Mouse (Mus musculus): Measurements from ENCODE around the gene Psmb4.
"Not testable (repeated sequence)": the region's sequence is repeated elsewhere in the genome, so short reads cannot be mapped to it uniquely, and the experiment has no call there.

Gene Psmb4

DNA sequence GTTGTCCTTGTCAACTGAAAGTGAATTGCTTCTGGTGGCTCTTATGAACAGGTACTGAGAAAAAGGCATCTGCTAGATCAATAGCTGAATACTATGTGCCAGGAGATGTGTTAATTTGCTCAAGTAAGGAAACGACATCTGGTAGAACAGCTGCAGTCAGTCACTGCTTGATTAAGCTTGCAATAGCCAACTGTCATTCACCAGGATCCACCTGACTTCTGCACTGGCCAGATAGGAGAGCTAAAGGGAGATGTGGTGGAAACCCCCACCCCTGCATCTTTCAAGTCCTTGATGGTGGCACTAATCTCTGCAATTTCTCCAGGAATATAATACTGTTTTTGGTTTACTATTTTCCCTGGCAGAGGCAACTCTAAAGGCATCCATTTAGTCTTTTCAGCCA lies 19.7 kb upstream of the Psmb4 start:
- DNase-seq (ENCODE audit: low spot score in 2 of 2): no peak

DNA sequence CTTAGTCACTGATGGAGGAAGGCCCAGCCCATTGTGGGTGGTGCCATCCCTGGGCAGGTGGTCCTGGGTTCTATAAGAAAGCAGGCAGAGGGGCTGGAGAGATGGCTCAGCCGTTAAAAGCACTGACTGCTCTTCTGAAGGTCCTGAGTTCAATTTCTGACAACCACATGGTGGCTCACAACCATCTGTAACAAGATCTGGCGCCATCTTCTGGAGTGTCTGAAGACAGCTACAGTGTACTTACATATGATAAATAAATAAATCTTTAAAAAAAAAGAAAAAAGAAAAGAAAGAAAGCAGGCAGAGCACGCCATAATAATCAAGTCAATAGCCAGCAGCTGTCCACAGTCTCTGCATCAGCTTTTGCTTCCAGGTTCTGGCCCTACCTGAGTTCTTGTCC lies 18.0 kb upstream of the Psmb4 start:
- DNase-seq (ENCODE audit: low spot score in 2 of 2): not testable (repeated sequence)

DNA sequence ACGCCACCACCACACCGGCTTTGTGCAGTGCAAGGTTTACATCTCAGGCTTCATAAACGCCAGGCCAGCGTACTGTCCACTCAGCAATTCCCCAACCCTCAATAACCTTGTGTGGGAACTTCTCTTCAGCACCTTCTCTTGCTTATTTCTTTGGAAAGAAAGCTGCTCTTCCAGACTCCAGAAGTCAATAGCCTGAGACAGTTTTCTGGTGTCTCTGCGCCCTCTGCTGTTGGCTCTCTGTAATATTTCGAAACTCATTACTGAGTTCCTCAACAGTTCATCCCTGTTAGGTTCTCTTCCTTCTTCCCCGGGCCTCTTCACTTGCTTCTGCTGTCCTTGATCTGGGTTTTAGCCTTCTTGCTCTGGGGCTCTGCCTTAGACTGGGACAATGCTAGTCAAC lies 16.0 kb upstream of the Psmb4 start:
- DNase-seq (ENCODE audit: low spot score in 2 of 2): peak in 1 of 2 experiments; percentile 52

DNA sequence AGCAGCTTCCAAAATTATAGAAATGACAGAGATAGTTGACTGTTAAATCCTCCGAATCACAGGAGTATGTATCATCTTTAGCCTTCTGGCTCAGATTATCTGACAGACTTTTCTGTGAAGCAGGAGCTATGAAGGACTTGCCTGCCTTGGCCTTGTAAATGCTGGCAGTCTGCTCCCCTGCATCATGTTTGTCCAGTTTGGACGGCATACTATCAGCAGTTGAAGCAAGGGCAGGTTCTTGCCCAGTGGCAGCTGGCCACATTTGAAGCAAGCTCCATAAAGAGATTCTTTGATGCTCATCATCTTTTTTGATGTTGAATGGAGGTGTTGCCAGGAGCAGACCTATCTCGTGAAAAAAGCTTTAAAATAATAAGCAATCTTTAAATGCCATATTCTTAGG lies 7.3 kb upstream of the Psmb4 start:
- DNase-seq (ENCODE audit: low spot score in 2 of 2): no peak

DNA sequence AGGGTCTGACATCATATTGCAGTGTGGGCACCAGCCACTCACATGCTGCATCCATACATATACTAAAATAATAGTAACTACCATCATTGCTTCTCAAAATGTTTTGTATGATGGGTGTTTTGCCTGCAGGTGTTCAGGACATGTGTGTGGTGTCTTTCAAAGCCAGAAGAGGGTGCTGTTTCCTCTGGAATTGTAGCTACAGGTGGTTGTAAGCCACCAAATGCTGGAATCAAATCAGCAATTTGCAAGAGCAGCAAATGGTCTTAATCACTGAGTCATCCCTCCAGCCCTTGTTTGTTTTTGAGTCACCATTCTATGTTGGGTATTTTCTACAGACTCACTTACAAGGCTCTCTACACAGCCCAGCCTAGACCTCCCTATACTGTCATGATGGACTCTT lies 1.8 kb upstream of the Psmb4 start:
- DNase-seq (ENCODE audit: low spot score in 2 of 2): peak in 1 of 2 experiments; percentile 17

DNA sequence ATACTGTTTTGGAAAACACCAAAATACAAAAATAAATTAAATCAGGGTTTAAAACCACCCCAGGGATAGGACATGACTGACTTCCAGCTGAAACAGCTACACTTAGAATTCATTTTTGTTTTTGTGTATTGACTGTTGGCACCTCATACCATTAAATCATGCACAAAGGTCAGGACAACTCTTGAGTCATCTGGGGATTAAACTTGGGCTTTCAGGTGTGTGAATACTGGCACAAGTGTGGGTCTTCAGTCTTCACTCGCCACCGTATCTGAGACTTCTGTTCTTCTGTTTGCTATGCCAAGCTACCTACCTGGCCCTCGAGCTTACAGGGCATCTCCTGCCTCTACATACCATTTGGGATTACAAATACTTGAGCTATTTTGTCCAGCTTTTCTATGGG lies 4.2 kb downstream of the Psmb4 start:
- no peak for DNase-seq (ENCODE audit: low spot score in 2 of 2)

DNA sequence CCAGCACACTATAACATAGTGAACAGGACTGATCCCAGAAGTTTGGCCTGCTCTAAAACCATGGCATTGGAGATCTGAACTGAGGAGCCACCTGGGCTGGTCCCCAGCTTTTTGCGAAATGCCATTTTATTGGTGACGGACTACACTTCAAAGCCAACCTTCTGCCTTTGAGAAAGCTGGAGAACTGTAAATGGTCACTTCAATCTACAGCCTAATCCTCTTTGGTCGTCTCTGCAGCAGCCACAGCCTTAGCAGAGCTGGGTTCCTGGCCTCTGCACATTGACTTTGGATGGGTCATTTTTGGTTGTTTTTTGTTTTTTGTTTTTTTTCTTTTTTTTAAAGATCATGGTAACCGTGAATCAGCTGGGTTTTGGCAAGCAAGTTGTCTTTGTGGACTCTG lies 4.9 kb downstream of the Psmb4 start:
- no peak for DNase-seq (ENCODE audit: low spot score in 2 of 2)

DNA sequence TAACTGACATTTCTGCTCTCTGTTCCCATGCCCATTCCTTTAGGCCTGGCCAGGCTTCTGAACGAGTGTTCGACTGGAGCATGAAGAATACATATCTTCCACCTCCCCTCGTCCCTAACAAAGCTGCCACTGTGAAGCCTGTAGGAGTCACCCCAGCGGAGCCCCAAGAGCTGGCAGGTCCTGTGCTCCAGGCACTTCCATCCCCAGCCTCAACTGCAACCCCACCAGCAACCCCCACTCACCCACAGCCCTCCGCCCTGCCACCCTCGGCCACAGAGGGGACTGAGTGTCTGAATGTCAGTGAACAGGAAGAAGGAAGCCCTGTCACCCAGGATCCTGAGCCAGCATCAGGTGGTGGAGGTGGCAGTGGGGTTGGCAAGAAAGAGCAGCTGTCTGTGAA lies 8.1 kb downstream of the Psmb4 start:
- DNase-seq (ENCODE audit: low spot score in 2 of 2): no peak

DNA sequence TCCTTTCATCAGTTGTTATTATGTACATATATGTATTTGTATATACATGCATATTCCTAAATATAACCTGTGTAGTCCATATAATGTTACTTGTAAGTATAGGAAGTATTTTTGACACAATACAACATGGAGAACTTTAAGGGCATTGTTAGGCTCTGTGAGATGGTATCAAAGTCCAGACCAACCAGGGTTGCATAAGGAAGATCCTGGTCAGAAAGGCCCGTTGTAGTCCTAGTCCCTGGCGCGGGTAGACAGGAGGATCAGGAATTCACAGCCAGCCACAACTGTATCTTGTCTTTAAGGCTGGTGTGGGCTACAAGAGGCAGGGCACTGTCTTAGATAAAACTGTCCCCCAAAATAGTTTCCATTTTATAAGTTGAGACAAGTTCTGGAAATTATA lies 17.8 kb downstream of the Psmb4 start:
- no peak for DNase-seq (ENCODE audit: low spot score in 2 of 2)

DNA sequence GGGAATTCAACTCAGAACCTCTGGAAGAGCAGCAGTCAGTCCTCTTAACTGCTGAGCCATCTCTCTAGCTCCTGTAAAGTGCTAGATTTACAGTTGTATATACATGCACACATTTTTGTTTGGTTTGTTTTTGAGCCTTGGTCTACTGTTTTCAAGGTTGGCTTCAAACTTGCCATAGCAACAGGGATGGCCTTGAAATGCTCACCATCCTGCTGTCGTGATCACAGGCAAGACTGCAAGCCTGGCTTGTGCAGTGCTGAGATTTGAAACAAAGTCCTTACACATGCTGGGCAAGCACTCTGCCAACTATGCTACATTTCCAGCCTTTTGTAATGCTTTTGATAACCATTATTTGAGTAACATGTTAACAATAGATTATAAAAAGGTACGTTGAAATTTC lies 27.3 kb downstream of the Psmb4 start:
- DNase-seq (ENCODE audit: low spot score in 2 of 2): no peak

DNA sequence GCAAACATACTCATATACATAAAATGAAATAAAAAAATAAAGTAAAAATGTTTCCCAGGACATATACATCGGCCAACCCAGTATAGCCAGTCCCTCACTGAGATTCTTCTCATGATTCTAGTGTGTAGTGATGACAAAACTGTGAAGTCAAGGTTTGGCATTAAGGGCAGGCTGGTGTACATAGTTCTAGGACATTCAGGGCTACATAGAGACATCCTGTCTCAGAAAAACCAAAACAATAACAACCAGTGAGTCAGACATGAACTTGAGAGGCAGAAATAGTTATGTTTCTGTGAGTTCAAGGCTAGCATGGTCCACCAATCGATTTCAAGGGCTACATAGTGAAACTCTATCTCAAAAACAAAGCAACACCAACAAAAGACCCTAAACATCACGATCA lies 34.5 kb downstream of the Psmb4 start:
- DNase-seq (ENCODE audit: low spot score in 2 of 2): no peak

DNA sequence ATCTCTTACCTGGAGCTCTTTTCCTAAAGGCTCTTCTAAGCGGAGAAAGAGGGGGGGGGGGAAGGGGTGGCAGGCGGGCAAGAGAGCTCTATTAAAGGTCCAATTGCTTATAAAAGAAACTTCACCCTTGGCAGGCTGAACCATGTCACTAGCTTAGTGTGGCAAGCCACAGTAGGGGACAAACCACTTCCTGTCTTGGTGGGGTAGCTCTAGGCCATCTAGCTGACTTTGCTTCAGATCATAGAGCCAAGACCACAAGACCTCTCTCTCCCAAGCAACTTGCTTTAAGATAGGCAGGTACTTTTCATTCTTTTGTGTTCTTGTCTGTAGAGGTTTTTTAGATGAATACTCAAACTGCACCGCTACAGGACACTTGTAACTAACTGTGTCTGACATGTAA lies 35.0 kb downstream of the Psmb4 start:
- no peak for DNase-seq (ENCODE audit: low spot score in 2 of 2)

DNA sequence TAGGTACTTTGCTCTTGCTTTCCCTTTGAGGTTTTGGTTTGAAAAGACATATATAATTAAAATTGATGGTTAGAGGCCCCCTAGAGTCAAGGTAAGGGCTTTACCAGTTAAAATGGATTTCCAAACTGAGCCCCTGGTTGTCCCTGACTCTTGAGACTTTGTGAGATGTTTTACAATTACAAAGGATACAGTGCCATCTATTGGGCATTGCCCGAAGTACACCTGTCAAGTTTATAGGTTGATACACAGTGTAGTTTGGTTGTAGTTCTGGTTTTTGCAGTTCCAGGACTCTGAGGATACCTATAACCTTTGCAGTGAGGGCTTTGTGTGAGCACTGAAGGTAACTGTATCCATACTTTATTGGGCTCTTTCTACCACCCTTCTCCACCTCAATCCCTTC lies 37.4 kb downstream of the Psmb4 start:
- DNase-seq (ENCODE audit: low spot score in 2 of 2): peak; percentile 32 to 71

DNA sequence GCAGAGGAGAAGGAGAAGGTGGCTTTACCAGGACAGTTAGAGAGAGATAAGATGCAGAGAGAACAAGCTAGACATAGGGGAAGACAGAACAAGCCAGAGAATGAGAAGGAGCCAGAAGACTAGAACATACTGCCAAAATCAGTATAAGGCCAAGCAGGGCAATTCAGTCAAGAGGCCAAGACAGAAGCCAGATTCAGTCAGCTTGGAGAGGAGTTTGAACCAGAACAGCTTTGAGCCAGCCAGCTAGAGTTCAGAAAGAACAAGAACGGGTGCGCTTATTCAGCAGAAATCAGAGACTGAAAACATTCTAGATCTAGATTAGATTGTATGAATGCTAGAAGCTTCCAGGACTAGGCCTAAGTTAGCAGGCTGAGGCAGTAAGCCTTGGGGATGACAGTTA lies 39.4 kb downstream of the Psmb4 start:
- DNase-seq (ENCODE audit: low spot score in 2 of 2): no peak

DNA sequence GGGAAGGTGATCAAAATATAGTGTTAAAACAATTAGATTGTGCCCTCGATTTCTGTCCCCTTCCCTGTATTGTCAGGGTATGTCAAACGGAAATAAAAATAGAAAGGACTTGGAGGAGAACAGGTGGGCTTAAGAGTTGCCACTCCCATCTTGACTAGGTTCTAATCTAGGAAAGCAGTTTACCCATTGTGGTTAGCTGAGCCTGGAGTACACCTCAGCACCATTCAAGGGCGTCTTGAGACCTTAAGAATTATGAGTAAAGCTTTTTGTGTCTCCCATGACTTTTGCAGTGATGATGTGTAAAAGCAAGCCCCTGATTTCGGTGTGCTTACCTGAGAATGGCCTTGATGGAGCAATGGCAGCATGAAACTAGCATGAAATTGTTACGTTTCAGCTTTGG lies 47.7 kb downstream of the Psmb4 start:
- no peak for DNase-seq (ENCODE audit: low spot score in 2 of 2)

DNA sequence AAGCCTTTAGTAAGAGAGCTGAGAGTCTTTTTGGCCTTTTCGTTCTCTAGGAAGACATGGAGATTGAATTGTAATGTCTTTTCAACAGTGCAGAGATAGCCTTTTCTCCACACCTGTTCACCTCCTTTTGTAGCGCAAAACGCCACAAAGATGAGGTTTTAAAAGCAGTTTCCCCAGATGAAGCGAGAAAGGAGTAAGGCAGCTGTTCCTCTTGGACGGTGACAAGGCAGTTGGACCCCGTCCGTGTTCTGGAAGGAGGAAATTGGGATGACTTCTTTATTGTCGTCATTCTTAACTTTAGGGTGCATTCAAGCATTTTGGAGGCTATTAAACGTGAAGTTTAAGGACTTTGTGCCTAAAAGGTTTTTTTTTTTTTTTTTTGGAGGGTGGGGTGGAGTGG lies 48.1 kb downstream of the Psmb4 start:
- DNase-seq (ENCODE audit: low spot score in 2 of 2): no peak

DNA sequence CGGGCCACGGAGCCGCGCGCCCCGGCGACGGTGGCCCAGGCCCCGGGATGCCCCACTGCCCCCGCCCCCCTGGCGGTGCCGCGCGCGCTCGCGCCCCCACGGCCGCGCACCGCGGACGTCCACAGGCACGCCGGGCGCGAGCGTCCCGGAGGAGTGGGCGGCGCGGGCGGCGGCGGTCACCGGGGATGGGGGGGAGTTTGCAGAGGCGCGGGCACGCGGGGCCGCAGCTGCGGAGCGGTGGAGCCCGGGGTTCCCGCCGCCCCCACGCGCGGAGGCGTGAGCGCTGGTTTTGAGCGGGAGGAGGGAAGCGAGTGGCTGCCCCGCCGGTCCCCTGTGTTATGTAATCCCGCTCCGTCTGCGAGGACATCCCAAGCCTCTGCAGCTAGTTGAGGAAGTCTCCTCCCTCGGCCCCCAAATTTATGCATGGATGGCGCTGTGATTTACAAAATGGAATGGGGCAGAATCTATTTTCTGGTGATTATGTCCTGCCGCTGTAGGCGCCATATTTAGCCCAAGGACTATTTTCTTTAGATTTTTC lies 48.7 kb downstream of the Psmb4 start:
- DNase-seq (ENCODE audit: low spot score in 2 of 2): peak; percentile 34 to 60

DNA sequence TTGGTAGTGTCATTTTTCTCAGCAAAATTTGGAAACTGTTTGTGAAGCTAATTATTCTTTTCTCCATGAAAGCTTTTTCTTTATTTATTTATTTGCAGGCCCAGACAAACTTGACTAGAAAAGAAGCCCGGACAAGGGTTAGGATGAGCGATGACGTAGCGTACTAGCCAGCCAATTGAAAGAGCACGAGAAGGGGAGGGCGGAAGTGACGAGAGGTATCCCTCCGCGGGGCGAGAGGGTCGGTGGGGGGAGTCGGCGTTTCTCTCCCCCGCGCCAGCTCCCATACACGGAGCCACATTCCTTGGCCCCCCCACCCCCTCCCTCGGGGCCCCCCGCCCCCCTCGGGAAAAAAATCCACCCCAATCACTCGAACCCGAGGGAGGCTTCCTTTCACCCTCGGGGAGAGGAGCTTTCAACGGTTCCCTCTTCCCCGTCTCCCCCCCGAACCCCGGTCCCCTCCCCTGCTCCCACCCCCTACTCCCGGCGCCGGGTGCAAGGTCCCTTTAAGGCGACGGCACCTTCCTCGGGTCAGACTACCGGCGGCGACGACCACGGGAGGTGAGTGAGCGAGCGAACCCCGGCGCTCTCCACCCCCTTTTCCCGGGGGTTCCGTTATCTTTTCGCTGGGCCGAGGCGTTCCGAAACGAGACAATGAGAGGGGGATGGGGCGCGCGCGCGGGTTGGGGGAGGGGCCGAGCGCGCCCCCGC lies 49.4 kb downstream of the Psmb4 start, which contains the start of gene Pogz:
Gene Pogz, plus strand, starts transcription at position 385 of the 708 bp plus-strand sequence.
- DNase-seq (ENCODE audit: low spot score in 2 of 2): peak; percentile 82 to 89

DNA sequence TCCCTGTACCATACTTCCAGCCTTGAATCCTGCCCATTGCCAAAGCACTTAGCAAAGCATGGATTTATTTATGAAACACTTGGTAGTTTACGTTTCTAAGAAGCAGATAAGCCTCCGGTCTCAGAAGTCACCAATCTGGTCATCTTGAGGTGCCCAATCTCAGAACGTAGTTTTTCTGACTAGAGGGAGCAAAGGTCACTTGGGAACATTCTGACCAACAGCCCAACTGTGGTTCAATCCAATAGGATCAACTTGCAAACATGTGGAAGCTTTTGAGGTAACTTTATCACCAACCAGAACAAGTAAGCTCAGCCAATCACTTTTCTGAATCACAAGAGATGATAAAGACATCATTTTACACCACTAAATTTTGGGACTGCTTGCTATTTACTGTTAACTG lies 51.4 kb downstream of the Psmb4 start:
- no peak for DNase-seq (ENCODE audit: low spot score in 2 of 2)
